Mouse (Mus musculus): ENCODE measurements around the gene Atp5g2.

GRCm38 (mm10) chr15:102622536-102622935, 49.6 kb downstream of the Atp5g2 start:
- TF ChIP-seq EP300 (IDR thresholded peaks at IDR 0.05) = no peak
- no peak for TF ChIP-seq CTCF (IDR thresholded peaks at IDR 0.05)
